Mouse (Mus musculus): ENCODE measurements around the gene 9230112D13Rik. TPM values are rescaled to one million over a fixed set of nuclear protein-coding genes. Genes with fewer than 3 reads are reported as not detected.

9230112D13Rik gene
- polyA plus RNA-seq, 1 experiment from 2014 or later = not detected

GRCm38 (mm10) chr14:34540685-34541162, 18.1 kb upstream of the 9230112D13Rik start:
- Histone ChIP-seq H3K4me2 (replicated peaks) (peak overlapping the region; percentile 22; the same call in 1 of the 2 replicates), H3K9me3 (replicated peaks) (no peaks in the 10 kb centered on the region), H3K4me3 (replicated peaks) (no peak overlapping the region), H3K27ac (replicated peaks) (peak overlapping the region; percentile 58), H3K36me3 (no peaks in the 10 kb centered on the region), H3K9ac (no peak overlapping the region), H3K27me3 (no peaks in the 10 kb centered on the region), H3K4me1 (no peaks in the 10 kb centered on the region)
- WGBS = 23% methylated on average over 16 of the region's 17 CpGs
- ATAC-seq (ENCODE audit: insufficient number of reproducible peaks, low FRiP score, low TSS enrichment, low read depth) = peak; percentile 34; the same call in 1 of the 2 replicates

GRCm38 (mm10) chr14:34535883-34536282, 13.3 kb upstream of the 9230112D13Rik start:
- Histone ChIP-seq H3K4me3 (replicated peaks) (no peak overlapping the region), H3K27ac (replicated peaks) (no peak overlapping the region), H3K4me2 (replicated peaks) (no peak overlapping the region), H3K27me3 (no peaks in the 10 kb centered on the region), H3K4me1 (no peaks in the 10 kb centered on the region), H3K9ac (no peak overlapping the region), H3K36me3 (no peaks in the 10 kb centered on the region), H3K9me3 (replicated peaks) (no peaks in the 10 kb centered on the region)
- 71% methylated on average over 4 of the region's 4 CpGs for WGBS
- ATAC-seq (ENCODE audit: insufficient number of reproducible peaks, low FRiP score, low TSS enrichment, low read depth) = no peak

GRCm38 (mm10) chr14:34533537-34533936, 10.9 kb upstream of the 9230112D13Rik start:
- no peak overlapping the region for H3K9ac ChIP-seq
- H3K9me3 ChIP-seq (replicated peaks) = 0 out of 2 replicates have a peak, but pooled peaks cover 3% of the 10 kb centered on the region
- H3K4me3 ChIP-seq (replicated peaks) = no peak overlapping the region
- H3K27ac ChIP-seq (replicated peaks) = no peak overlapping the region
- no peak overlapping the region for H3K4me2 ChIP-seq (replicated peaks)
- H3K36me3 ChIP-seq = no peaks in the 10 kb centered on the region
- no peak for ATAC-seq (ENCODE audit: insufficient number of reproducible peaks, low FRiP score, low TSS enrichment, low read depth)
- no peaks in the 10 kb centered on the region for H3K27me3 ChIP-seq
- 72% methylated on average over 5 of the region's 5 CpGs for whole genome bisulfite sequencing
- no peaks in the 10 kb centered on the region for H3K4me1 ChIP-seq

- no peaks in the 10 kb centered on the region for H3K27me3 ChIP-seq
- no peak overlapping the region for H3K4me3 ChIP-seq (replicated peaks)
- no peak for ATAC-seq (ENCODE audit: insufficient number of reproducible peaks, low FRiP score, low TSS enrichment, low read depth)
- no peak overlapping the region for H3K9ac ChIP-seq
- 0 out of 2 replicates have a peak, but pooled peaks cover 3% of the 10 kb centered on the region for H3K9me3 ChIP-seq (replicated peaks)
- no peak overlapping the region for H3K27ac ChIP-seq (replicated peaks)
- 66% methylated on average over 6 of the region's 6 CpGs for WGBS
- H3K4me2 ChIP-seq (replicated peaks) = no peak overlapping the region
- no peaks in the 10 kb centered on the region for H3K36me3 ChIP-seq
- H3K4me1 ChIP-seq = no peaks in the 10 kb centered on the region
Measured at GRCm38 (mm10) chr14:34532536-34532935, 9.9 kb upstream of the 9230112D13Rik start.

- no peak overlapping the region for H3K9ac ChIP-seq
- no peak overlapping the region for H3K4me2 ChIP-seq (replicated peaks)
- H3K27ac ChIP-seq (replicated peaks) = no peak overlapping the region
- no peaks in the 10 kb centered on the region for H3K4me1 ChIP-seq
- no peaks in the 10 kb centered on the region for H3K27me3 ChIP-seq
- no peak overlapping the region for H3K4me3 ChIP-seq (replicated peaks)
- H3K9me3 ChIP-seq (replicated peaks) = 0 out of 2 replicates have a peak, but pooled peaks cover 3% of the 10 kb centered on the region
- H3K36me3 ChIP-seq = no peaks in the 10 kb centered on the region
- ATAC-seq (ENCODE audit: insufficient number of reproducible peaks, low FRiP score, low TSS enrichment, low read depth) = no peak
- 64% methylated on average over 8 of the region's 8 CpGs for WGBS
Measured at GRCm38 (mm10) chr14:34528804-34529203, 6.2 kb upstream of the 9230112D13Rik start.

- Histone ChIP-seq H3K27me3 (no peaks in the 10 kb centered on the region), H3K36me3 (no peaks in the 10 kb centered on the region), H3K4me3 (replicated peaks) (no peak overlapping the region), H3K9ac (no peak overlapping the region), H3K4me2 (replicated peaks) (no peak overlapping the region), H3K4me1 (peaks cover 11% of the 10 kb centered on the region; the same call in 1 of the 2 replicates), H3K9me3 (replicated peaks) (no peaks in the 10 kb centered on the region), H3K27ac (replicated peaks) (no peak overlapping the region)
- ATAC-seq (ENCODE audit: insufficient number of reproducible peaks, low FRiP score, low TSS enrichment, low read depth) = no peak
- 70% methylated on average over 8 of the region's 8 CpGs for WGBS
Measured at GRCm38 (mm10) chr14:34517959-34518544, 4.5 kb downstream of the 9230112D13Rik start.

- Histone ChIP-seq H3K4me3 (replicated peaks) (no peak overlapping the region), H3K36me3 (no peaks in the 10 kb centered on the region), H3K9me3 (replicated peaks) (no peaks in the 10 kb centered on the region), H3K9ac (no peak overlapping the region), H3K27me3 (no peaks in the 10 kb centered on the region), H3K27ac (replicated peaks) (no peak overlapping the region), H3K4me2 (replicated peaks) (no peak overlapping the region), H3K4me1 (peaks cover 11% of the 10 kb centered on the region; the same call in 1 of the 2 replicates)
- no peak for ATAC-seq (ENCODE audit: insufficient number of reproducible peaks, low FRiP score, low TSS enrichment, low read depth)
- WGBS = 78% methylated on average over 10 of the region's 10 CpGs
Measured at GRCm38 (mm10) chr14:34516960-34517577, 5.5 kb downstream of the 9230112D13Rik start.

- Histone ChIP-seq H3K9ac (no peak overlapping the region), H3K9me3 (replicated peaks) (no peaks in the 10 kb centered on the region), H3K27ac (replicated peaks) (no peak overlapping the region), H3K4me1 (peaks cover 11% of the 10 kb centered on the region; the same call in 1 of the 2 replicates), H3K4me2 (replicated peaks) (no peak overlapping the region), H3K36me3 (no peaks in the 10 kb centered on the region), H3K4me3 (replicated peaks) (no peak overlapping the region), H3K27me3 (no peaks in the 10 kb centered on the region)
- WGBS = 84% methylated on average over 5 of the region's 5 CpGs
- no peak for ATAC-seq (ENCODE audit: insufficient number of reproducible peaks, low FRiP score, low TSS enrichment, low read depth)
Measured at GRCm38 (mm10) chr14:34515860-34516259, 6.7 kb downstream of the 9230112D13Rik start.

- no peak overlapping the region for H3K27ac ChIP-seq (replicated peaks)
- H3K4me2 ChIP-seq (replicated peaks) = no peak overlapping the region
- no peaks in the 10 kb centered on the region for H3K27me3 ChIP-seq
- peaks cover 11% of the 10 kb centered on the region; the same call in 1 of the 2 replicates for H3K4me1 ChIP-seq
- H3K36me3 ChIP-seq = no peaks in the 10 kb centered on the region
- no peaks in the 10 kb centered on the region for H3K9me3 ChIP-seq (replicated peaks)
- WGBS = 29% methylated on average over 6 of the region's 6 CpGs
- H3K4me3 ChIP-seq (replicated peaks) = no peak overlapping the region
- ATAC-seq (ENCODE audit: insufficient number of reproducible peaks, low FRiP score, low TSS enrichment, low read depth) = no peak
- no peak overlapping the region for H3K9ac ChIP-seq
Measured at GRCm38 (mm10) chr14:34514120-34514519, 8.5 kb downstream of the 9230112D13Rik start.

- WGBS = 81% methylated on average over 4 of the region's 4 CpGs
Measured at GRCm38 (mm10) chr14:34512602-34513001, 10.0 kb downstream of the 9230112D13Rik start.

GRCm38 (mm10) chr14:34511901-34512300, 10.7 kb downstream of the 9230112D13Rik start:
- H3K27ac ChIP-seq (replicated peaks) = no peak overlapping the region
- 56% methylated on average over 11 of the region's 11 CpGs for WGBS
- H3K4me3 ChIP-seq (replicated peaks) = no peak overlapping the region
- no peaks in the 10 kb centered on the region for H3K9me3 ChIP-seq (replicated peaks)
- H3K4me2 ChIP-seq (replicated peaks) = no peak overlapping the region
- H3K9ac ChIP-seq = no peak overlapping the region
- peaks cover 16% of the 10 kb centered on the region; the same call in 1 of the 2 replicates for H3K4me1 ChIP-seq
- H3K36me3 ChIP-seq = no peaks in the 10 kb centered on the region
- no peaks in the 10 kb centered on the region for H3K27me3 ChIP-seq
- no peak for ATAC-seq (ENCODE audit: insufficient number of reproducible peaks, low FRiP score, low TSS enrichment, low read depth)

More at GRCm38 (mm10) chr14:34512602-34513001, 10.0 kb downstream of the 9230112D13Rik start:
- Histone ChIP-seq H3K4me3 (replicated peaks) (no peak overlapping the region), H3K9me3 (replicated peaks) (no peaks in the 10 kb centered on the region), H3K36me3 (no peaks in the 10 kb centered on the region), H3K4me1 (peaks cover 16% of the 10 kb centered on the region; the same call in 1 of the 2 replicates), H3K9ac (no peak overlapping the region), H3K4me2 (replicated peaks) (no peak overlapping the region), H3K27ac (replicated peaks) (no peak overlapping the region), H3K27me3 (no peaks in the 10 kb centered on the region)
- ATAC-seq (ENCODE audit: insufficient number of reproducible peaks, low FRiP score, low TSS enrichment, low read depth) = no peak

Measured in embryonic facial prominence, embryonic 15.5 days (tissue).